Mouse (Mus musculus) CH12.LX (cell line): Measurements from ENCODE around the gene Shc2. TPM values are rescaled to one million over a fixed set of nuclear protein-coding genes. Genes with fewer than 3 reads are reported as not detected.

ENCODE experiments used
- DNase-seq: peaks from one replicate; pipeline ENCODE4 v3.0.0-alpha.2; 2013; ENCODE audit errors: extremely low read depth
- H3K27ac ChIP-seq: 2 replicates; pipeline ENCODE4 v1.5.1; 2012; ENCODE audit warnings: low read depth, mild to moderate bottlenecking, control low read depth, moderate library complexity; ENCODE audit not compliant: insufficient read depth
- H3K27me3 ChIP-seq: replicated peaks from 2 replicates; pipeline ENCODE3; 2012; ENCODE audit warnings: inconsistent platforms
- H3K36me3 ChIP-seq, 2 experiments: replicated peaks in 1 of 2; 2 replicates each; pipeline versions ENCODE3 to v1.6.1; 2012; ENCODE audit warnings: inconsistent platforms in 1 of 2, low read length in 1 of 2, mild to moderate bottlenecking in 1 of 2, mixed read lengths in 1 of 2, moderate library complexity in 1 of 2; ENCODE audit not compliant: control insufficient read depth in 1 of 2, insufficient read depth in 1 of 2
- H3K4me1 ChIP-seq, 2 experiments: 2 replicates each; pipeline ENCODE4 v1.6.1; 2012; ENCODE audit warnings: inconsistent platforms in 1 of 2, moderate library complexity in 1 of 2; ENCODE audit not compliant: insufficient read depth in 2 of 2, control insufficient read depth in 1 of 2
- H3K4me2 ChIP-seq: 2 replicates; pipeline ENCODE4 v1.6.1; 2012; ENCODE audit warnings: low read depth, mild to moderate bottlenecking, control low read depth; ENCODE audit not compliant: poor library complexity, insufficient read depth, severe bottlenecking
- H3K4me3 ChIP-seq, 3 experiments: fragments of 150-350 bp in 1 of 3; sonication (generic) in 1 of 3; replicated peaks in 1 of 3; 2 replicates each; pipeline versions ENCODE3 to v1.5.1; 2011 to 2012; ENCODE audit warnings: low read depth in 2 of 3, low read length in 2 of 3, mild to moderate bottlenecking in 2 of 3, moderate library complexity in 2 of 3, control low read depth in 1 of 3, improper control_type of control experiment in 1 of 3, inconsistent platforms in 1 of 3, mixed read lengths in 1 of 3; ENCODE audit not compliant: poor library complexity in 1 of 3
- H3K79me2 ChIP-seq: replicated peaks from 2 replicates; pipeline ENCODE4 v1.6.1; 2012; ENCODE audit warnings: mild to moderate bottlenecking, moderate library complexity; ENCODE audit not compliant: control insufficient read depth, poor library complexity, insufficient read depth, severe bottlenecking; ENCODE audit errors: extremely low read depth
- H3K9ac ChIP-seq: 2 replicates; pipeline ENCODE4 v1.6.1; 2012; ENCODE audit warnings: low read depth, mild to moderate bottlenecking, control low read depth, moderate library complexity; ENCODE audit not compliant: insufficient read depth
- H3K9me3 ChIP-seq: replicated peaks from 2 replicates; pipeline ENCODE3; 2012; ENCODE audit warnings: low read length, inconsistent platforms, mixed read lengths
- CTCF ChIP-seq, 2 experiments: IDR thresholded peaks in 1 of 2; conservative IDR thresholded peaks in 1 of 2; 2 replicates each; pipeline ENCODE4 v1.5.1; 2011 to 2012; ENCODE audit warnings: low read depth in 2 of 2, low read length in 2 of 2, improper control_type of control experiment in 1 of 2, inconsistent platforms in 1 of 2, mild to moderate bottlenecking in 1 of 2, moderate library complexity in 1 of 2
- E2F4 ChIP-seq: IDR thresholded peaks from 2 replicates; pipeline ENCODE4 v1.6.1; 2011; ENCODE audit warnings: low read depth, low read length, improper control_type of control experiment; ENCODE audit not compliant: insufficient replicate concordance
- ELF1 ChIP-seq: IDR thresholded peaks from 2 replicates; pipeline ENCODE4 v1.6.1; 2014; ENCODE audit warnings: low read depth, mild to moderate bottlenecking, inconsistent platforms, low read length, improper control_type of control experiment
- EP300 ChIP-seq: IDR thresholded peaks from 2 replicates; pipeline ENCODE4 v1.6.1; 2011; ENCODE audit warnings: low read length, improper control_type of control experiment
- GABPA ChIP-seq: IDR thresholded peaks from 2 replicates; pipeline ENCODE4 v1.6.1; 2012; ENCODE audit warnings: low read depth, low read length, improper control_type of control experiment, inconsistent platforms; ENCODE audit not compliant: insufficient replicate concordance
- HCFC1 ChIP-seq: IDR thresholded peaks from 2 replicates; pipeline ENCODE4 v1.6.1; 2012; ENCODE audit warnings: low read depth, mild to moderate bottlenecking, inconsistent platforms, low read length, improper control_type of control experiment
- KAT2A ChIP-seq: IDR thresholded peaks from 2 replicates; pipeline ENCODE4 v1.6.1; 2012; ENCODE audit warnings: low read length, improper control_type of control experiment, inconsistent platforms; ENCODE audit not compliant: insufficient replicate concordance
- MAFK ChIP-seq: IDR thresholded peaks from 2 replicates; pipeline ENCODE4 v1.6.1; 2011; ENCODE audit warnings: low read length, improper control_type of control experiment; ENCODE audit not compliant: insufficient replicate concordance
- MAX ChIP-seq: IDR thresholded peaks from 2 replicates; pipeline ENCODE4 v1.6.1; 2011; ENCODE audit warnings: low read length, improper control_type of control experiment
- MAZ ChIP-seq: IDR thresholded peaks from 2 replicates; pipeline ENCODE4 v1.6.1; 2012; ENCODE audit warnings: low read depth, mild to moderate bottlenecking, inconsistent platforms, low read length, improper control_type of control experiment, moderate library complexity
- MXI1 ChIP-seq: IDR thresholded peaks from 2 replicates; pipeline ENCODE4 v1.6.1; 2011; ENCODE audit warnings: mild to moderate bottlenecking, low read depth, low read length, improper control_type of control experiment
- MYC ChIP-seq: IDR thresholded peaks from 2 replicates; pipeline ENCODE4 v1.6.1; 2011; ENCODE audit warnings: low read depth, mild to moderate bottlenecking, improper control_type of control experiment, low read length
- NRF1 ChIP-seq: IDR thresholded peaks from 2 replicates; pipeline ENCODE4 v1.6.1; 2014; ENCODE audit warnings: low read depth, mild to moderate bottlenecking, inconsistent platforms, low read length, improper control_type of control experiment, moderate library complexity
- PAX5 ChIP-seq: IDR thresholded peaks from 2 replicates; pipeline ENCODE4 v1.6.1; 2012; ENCODE audit warnings: low read length, inconsistent platforms, mixed read lengths
- POLR2AphosphoS2 ChIP-seq: IDR thresholded peaks from 2 replicates; pipeline ENCODE4 v1.6.1; 2011; ENCODE audit warnings: low read depth, low read length, improper control_type of control experiment
- RAD21 ChIP-seq: IDR thresholded peaks from 2 replicates; pipeline ENCODE4 v1.6.1; 2011; ENCODE audit warnings: low read depth, mild to moderate bottlenecking, low read length, improper control_type of control experiment, moderate library complexity
- RCOR1 ChIP-seq: conservative IDR thresholded peaks from 2 replicates; pipeline ENCODE4 v1.6.1; 2012; ENCODE audit warnings: low read depth, mild to moderate bottlenecking, inconsistent platforms, low read length, improper control_type of control experiment
- SMC3 ChIP-seq: IDR thresholded peaks from 2 replicates; pipeline ENCODE4 v1.6.1; 2011; ENCODE audit warnings: low read depth, low read length, improper control_type of control experiment
- TBP ChIP-seq: conservative IDR thresholded peaks from 2 replicates; pipeline ENCODE4 v1.6.1; 2011; ENCODE audit warnings: low read depth, low read length, improper control_type of control experiment
- UBTF ChIP-seq: IDR thresholded peaks from 2 replicates; pipeline ENCODE4 v1.6.1; 2012; ENCODE audit warnings: low read depth, mild to moderate bottlenecking, inconsistent platforms, low read length, improper control_type of control experiment, moderate library complexity
- USF1 ChIP-seq: IDR thresholded peaks from 2 replicates; pipeline ENCODE4 v1.6.1; 2014; ENCODE audit warnings: low read depth, mild to moderate bottlenecking, inconsistent platforms, low read length, improper control_type of control experiment
- USF2 ChIP-seq: conservative IDR thresholded peaks from 2 replicates; pipeline ENCODE4 v1.6.1; 2011; ENCODE audit warnings: low read depth, low read length, improper control_type of control experiment
- ZC3H11A ChIP-seq: IDR thresholded peaks from 2 replicates; pipeline ENCODE4 v1.6.1; 2012; ENCODE audit warnings: low read depth, mild to moderate bottlenecking, inconsistent platforms, low read length, improper control_type of control experiment
- ZMIZ1 ChIP-seq: IDR thresholded peaks from 2 replicates; pipeline ENCODE4 v1.6.1; 2012; ENCODE audit warnings: low read depth, mild to moderate bottlenecking, inconsistent platforms, low read length, improper control_type of control experiment
- ZNF384 ChIP-seq: IDR thresholded peaks from 2 replicates; pipeline ENCODE4 v1.6.1; 2012; ENCODE audit warnings: low read depth, low read length, improper control_type of control experiment, inconsistent platforms
- dilution Hi-C: fragments of 300-500 bp; cut with MboI; formaldehyde crosslinking; loops from 2 replicates; pipeline ENCODE4 v1.14.3; 2020; ENCODE audit warnings: low sequenced_read_pairs; ENCODE audit not compliant: extremely low pct_unique_long_range_greater_than_20kb, extremely low pct_ligation_motif_present
- in situ Hi-C: fragments of 300-500 bp; cut with MboI; formaldehyde crosslinking; loops from 3 replicates; pipeline ENCODE4 v1.14.3; 2019; ENCODE audit warnings: low sequenced_read_pairs, low pct_ligation_motif_present, low pct_unique_long_range_greater_than_20kb, mixed read lengths
- polyA plus RNA-seq: library from polyadenylated mRNA; unstranded; fragments of >175 nt; gene quantifications from 2 replicates; pipeline ENCODE4 v1.2.1, GENCODE M21; 2012; ENCODE audit warnings: low read depth; ENCODE audit not compliant: insufficient read length
- total RNA-seq, 2 experiments: library from RNA; depleted of rRNA; stranded (reverse); fragments of 300-350 nt in 1 of 2; fragments of >200 nt in 1 of 2; gene quantifications; 2 replicates each; pipeline ENCODE4 v1.2.3; 2012 to 2014

Gene Shc2
- total and polyA plus RNA-seq, 3 experiments: not detected

- in situ Hi-C loops: no loop called here
- no peak for TF ChIP-seq MAX
- TF ChIP-seq E2F4: no peak
- TF ChIP-seq TBP: no peak
- TF ChIP-seq MYC: no peak
- TF ChIP-seq ZC3H11A: no peak
- no peak for TF ChIP-seq ZNF384
- no peak for TF ChIP-seq SMC3
- no peak for TF ChIP-seq RAD21
- TF ChIP-seq USF2: no peak
- no peak for TF ChIP-seq EP300
- TF ChIP-seq GABPA: no peak
- no peak for TF ChIP-seq ZMIZ1
- TF ChIP-seq NRF1: no peak
- no peak for TF ChIP-seq USF1
- TF ChIP-seq PAX5: no peak
- no peak for TF ChIP-seq MXI1
- TF ChIP-seq RCOR1: no peak
- TF ChIP-seq POLR2AphosphoS2: no peak
- no peak for TF ChIP-seq MAFK
- no peaks in the 10 kb centered on the region for H3K79me2 ChIP-seq
- H3K36me3 ChIP-seq: no peaks in the 10 kb centered on the region
- no peak overlapping the region for H3K27ac ChIP-seq
- H3K9ac ChIP-seq: no peak overlapping the region
- peaks cover 93% of the 10 kb centered on the region for H3K27me3 ChIP-seq
- dilution Hi-C loops: no loop called here
- no peak for DNase-seq
- no peaks in the 10 kb centered on the region for H3K9me3 ChIP-seq
- peaks cover 10 to 11% of the 10 kb centered on the region in 2 experiments; a peak in 3 of 4 replicates for H3K4me1 ChIP-seq
- H3K4me2 ChIP-seq: no peak overlapping the region
- H3K4me3 ChIP-seq: no peak overlapping the region
These were observed 25.3 kb downstream of the Shc2 start for GRCm38 (mm10) chr10:79612192-79613135.

GRCm38 (mm10) chr10:79611296-79611695 is 26.4 kb downstream of the Shc2 start:
- TF ChIP-seq USF1 (no peak), NRF1 (no peak), USF2 (no peak), MXI1 (no peak), HCFC1 (no peak), UBTF (no peak), POLR2AphosphoS2 (no peak), ELF1 (no peak), KAT2A (no peak), MAZ (no peak), CTCF (conservative IDR thresholded peaks at IDR 0.05 in 1 of 2, IDR thresholded peaks at IDR 0.05 in 1 of 2; ENCODE audit: low read depth in 2 of 2, low read length in 2 of 2) (no peak)
- Histone ChIP-seq H3K79me2 (no peaks in the 10 kb centered on the region), H3K36me3 (no peaks in the 10 kb centered on the region), H3K9me3 (no peaks in the 10 kb centered on the region), H3K4me1 (peaks cover 10 to 11% of the 10 kb centered on the region in 2 experiments; a peak in 3 of 4 replicates), H3K27me3 (peaks cover 95% of the 10 kb centered on the region), H3K9ac (no peak overlapping the region), H3K27ac (no peak overlapping the region), H3K4me2 (no peak overlapping the region), H3K4me3 (no peak overlapping the region)
- in situ Hi-C loops (no loop called here), dilution Hi-C loops (no loop called here)
- DNase-seq: no peak
